Mouse (Mus musculus) ES-E14 (cell line): ENCODE results near the gene Itk. TPM values are rescaled to one million over a fixed set of nuclear protein-coding genes. Genes with fewer than 3 reads are reported as not detected.

Experiments used
- DNase-seq: peaks from one replicate; pipeline ENCODE4 v3.0.0-alpha.2; 2013; ENCODE audit warnings: low read depth, low spot score
- H3K27ac ChIP-seq: 2 replicates; pipeline ENCODE4 v1.5.1; 2012; ENCODE audit warnings: low read depth, mild to moderate bottlenecking, low read length, moderate library complexity, mixed read lengths; ENCODE audit not compliant: poor library complexity, insufficient read depth, severe bottlenecking
- H3K36me3 ChIP-seq: 2 replicates; pipeline ENCODE4 v1.6.1; 2012; ENCODE audit warnings: mild to moderate bottlenecking, low read length, moderate library complexity, mixed read lengths; ENCODE audit not compliant: control insufficient read depth, poor library complexity, insufficient read depth, severe bottlenecking
- H3K4me1 ChIP-seq, 2 experiments: fragments of 150-350 bp in 1 of 2; sonication (generic) in 1 of 2; 2 replicates each; pipeline ENCODE4 v1.6.1; 2012; ENCODE audit warnings: low read length in 2 of 2, mild to moderate bottlenecking in 1 of 2, mixed read lengths in 1 of 2; ENCODE audit not compliant: control insufficient read depth in 2 of 2, insufficient read depth in 2 of 2, poor library complexity in 1 of 2
- H3K4me3 ChIP-seq, 2 experiments: fragments of 150-350 bp in 1 of 2; sonication (generic) in 1 of 2; 2 replicates each; pipeline ENCODE4 v1.5.1; 2012; ENCODE audit warnings: low read length in 2 of 2, low read depth in 1 of 2, mild to moderate bottlenecking in 1 of 2, mixed read lengths in 1 of 2; ENCODE audit not compliant: insufficient read depth in 1 of 2, poor library complexity in 1 of 2, severe bottlenecking in 1 of 2
- H3K9ac ChIP-seq: 2 replicates; pipeline ENCODE4 v1.6.1; 2012; ENCODE audit warnings: low read depth, mild to moderate bottlenecking, low read length, mixed read lengths; ENCODE audit not compliant: poor library complexity, insufficient read depth, severe bottlenecking
- H3K9me3 ChIP-seq: fragments of 150-350 bp; sonication (generic); 2 replicates; pipeline ENCODE4 v1.6.1; 2012; ENCODE audit warnings: low read depth, mild to moderate bottlenecking, low read length; ENCODE audit not compliant: control insufficient read depth, insufficient read depth
- CHD2 ChIP-seq: IDR thresholded peaks from 2 replicates; pipeline ENCODE4 v1.6.1; 2014; ENCODE audit warnings: mild to moderate bottlenecking, low read depth, low read length, inconsistent platforms
- HCFC1 ChIP-seq: IDR thresholded peaks from 2 replicates; pipeline ENCODE4 v1.6.1; 2012; ENCODE audit warnings: low read length, inconsistent platforms, borderline replicate concordance; ENCODE audit not compliant: insufficient read depth
- MAFK ChIP-seq: IDR thresholded peaks from 2 replicates; pipeline ENCODE4 v1.6.1; 2014; ENCODE audit warnings: mild to moderate bottlenecking, low read depth, low read length, inconsistent platforms; ENCODE audit not compliant: insufficient read depth
- ZC3H11A ChIP-seq: IDR thresholded peaks from 2 replicates; pipeline ENCODE4 v1.6.1; 2012; ENCODE audit warnings: low read depth, mild to moderate bottlenecking, inconsistent platforms, low read length, borderline replicate concordance
- ZNF384 ChIP-seq: IDR thresholded peaks from 2 replicates; pipeline ENCODE4 v1.6.1; 2012; ENCODE audit warnings: low read depth, low read length, inconsistent platforms
- in situ Hi-C, 2 experiments: fragments of 600-800 bp; cut with MboI; formaldehyde crosslinking; loops; one replicate each; pipeline ENCODE4 v1.15.1; 2025; ENCODE audit warnings: low sequenced_read_pairs in 2 of 2, inconsistent platforms in 1 of 2; ENCODE audit not compliant: unreplicated experiment in 2 of 2
- total RNA-seq: library from RNA; depleted of rRNA; stranded (reverse); fragments of 300-350 nt; gene quantifications from 2 replicates; pipeline ENCODE4 v1.2.3, GENCODE M21; 2012

Gene Itk
- total RNA-seq, 1 experiment = not detected

- H3K9ac ChIP-seq = no peak overlapping the region
- no peak overlapping the region for H3K4me3 ChIP-seq
- H3K9me3 ChIP-seq = no peaks in the 10 kb centered on the region
- in situ Hi-C loops = no loop called here
- no peak overlapping the region for H3K27ac ChIP-seq
- peaks cover 0 to 2% of the 10 kb centered on the region in 2 experiments; a peak in 1 of 4 replicates for H3K4me1 ChIP-seq
- H3K36me3 ChIP-seq = 0 out of 2 replicates have a peak, but pooled peaks cover 2% of the 10 kb centered on the region
- TF ChIP-seq ZC3H11A = no peak
- no peak for TF ChIP-seq ZNF384
- no peak for DNase-seq
Measured at GRCm38 (mm10) chr11:46293491-46293890, 95.8 kb downstream of the Itk start.

GRCm38 (mm10) chr11:46290988-46291405, 98.3 kb downstream of the Itk start:
- no peak overlapping the region for H3K9ac ChIP-seq
- in situ Hi-C loops = no loop called here
- no peak for DNase-seq
- TF ChIP-seq ZNF384 = no peak
- no peak for TF ChIP-seq HCFC1
- TF ChIP-seq CHD2 = no peak
- no peak for TF ChIP-seq MAFK
- no peak for TF ChIP-seq ZC3H11A
- H3K9me3 ChIP-seq = no peaks in the 10 kb centered on the region
- H3K27ac ChIP-seq = no peak overlapping the region
- 0 out of 2 replicates have a peak, but pooled peaks cover 2% of the 10 kb centered on the region for H3K36me3 ChIP-seq
- peaks cover 0 to 2% of the 10 kb centered on the region in 2 experiments; a peak in 1 of 4 replicates for H3K4me1 ChIP-seq
- no peak overlapping the region for H3K4me3 ChIP-seq

- H3K9me3 ChIP-seq = no peaks in the 10 kb centered on the region
- in situ Hi-C loops = no loop called here
- TF ChIP-seq ZC3H11A (no peak), ZNF384 (no peak), CHD2 (no peak), HCFC1 (no peak), MAFK (no peak)
Measured at GRCm38 (mm10) chr11:46289561-46289960, 99.8 kb downstream of the Itk start.

GRCm38 (mm10) chr11:46289022-46289421, 100.3 kb downstream of the Itk start:
- TF ChIP-seq MAFK = no peak
- no peak for TF ChIP-seq ZC3H11A
- no peak for TF ChIP-seq ZNF384
- TF ChIP-seq HCFC1 = no peak
- no peak for TF ChIP-seq CHD2
- Histone ChIP-seq H3K9me3 (no peaks in the 10 kb centered on the region), H3K36me3 (peaks cover 2% of the 10 kb centered on the region; the same call in 1 of the 2 replicates), H3K9ac (no peak overlapping the region), H3K27ac (no peak overlapping the region), H3K4me3 (no peak overlapping the region), H3K4me1 (peaks cover 0 to 2% of the 10 kb centered on the region in 2 experiments; a peak in 1 of 4 replicates)
- DNase-seq = no peak
- in situ Hi-C loops = no loop called here

More at GRCm38 (mm10) chr11:46289561-46289960, 99.8 kb downstream of the Itk start:
- DNase-seq = no peak
- peaks cover 0 to 2% of the 10 kb centered on the region in 2 experiments; a peak in 1 of 4 replicates for H3K4me1 ChIP-seq
- peaks cover 2% of the 10 kb centered on the region; the same call in 1 of the 2 replicates for H3K36me3 ChIP-seq
- H3K9ac ChIP-seq = no peak overlapping the region
- no peak overlapping the region for H3K27ac ChIP-seq
- no peak overlapping the region for H3K4me3 ChIP-seq

GRCm38 (mm10) chr11:46288091-46288490, 101.2 kb downstream of the Itk start:
- peaks cover 2% of the 10 kb centered on the region; the same call in 1 of the 2 replicates for H3K36me3 ChIP-seq
- no peak overlapping the region for H3K4me3 ChIP-seq
- no peaks in the 10 kb centered on the region for H3K9me3 ChIP-seq
- in situ Hi-C loops = no loop called here
- H3K9ac ChIP-seq = no peak overlapping the region
- no peak for DNase-seq
- H3K4me1 ChIP-seq = peaks cover 0 to 2% of the 10 kb centered on the region in 2 experiments; a peak in 1 of 4 replicates
- no peak for TF ChIP-seq ZC3H11A
- TF ChIP-seq HCFC1 = no peak
- TF ChIP-seq CHD2 = no peak
- no peak for TF ChIP-seq ZNF384
- no peak for TF ChIP-seq MAFK
- no peak overlapping the region for H3K27ac ChIP-seq
